Mouse (Mus musculus) heart, postnatal 36 days (tissue): ENCODE measurements at regions not wholly inside any gene's neighbourhood (a gene's known extent, or its start where the extent isn't known, plus 50 kb on each side); places are given as distances from the start of the nearest gene placed in this dataset.

Experiments used
- DNase-seq, 2 experiments: peaks; one replicate each; pipeline ENCODE4 v3.0.0; 2021 to 2022
- intact Hi-C: fragments of 180-260 bp; cut with DNase I; formaldehyde crosslinking; loops from one replicate; pipeline ENCODE4 v1.15.1; 2025

- DNase-seq = no peak
- intact Hi-C loops = no loop called here
Observed at GRCm38 (mm10) chr14:72854226-72854625, 144.4 kb upstream of the Fndc3a start.

DNA sequence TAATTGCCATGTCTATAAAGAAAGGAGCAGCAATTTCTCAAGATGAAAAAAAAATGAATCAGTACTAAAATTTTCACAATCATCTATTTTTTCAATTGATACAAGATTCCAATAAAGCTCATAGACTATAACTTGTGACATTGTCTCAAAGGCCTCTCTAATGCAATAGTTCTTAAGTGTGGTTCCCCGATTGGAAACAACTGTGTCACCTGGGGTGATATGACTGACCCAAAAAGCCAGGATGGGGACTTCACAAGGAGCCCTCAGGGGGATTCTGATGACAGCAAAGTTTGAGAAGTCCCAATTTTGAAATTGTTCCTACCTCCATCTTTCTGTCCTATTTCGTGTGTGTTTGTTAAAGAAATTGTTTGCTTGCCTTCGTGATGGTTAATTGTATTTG is 143.3 kb upstream of the Fndc3a start:
- DNase-seq = no peak
- intact Hi-C loops = no loop called here

- no peak for DNase-seq
- intact Hi-C loops = no loop called here
Observed at GRCm38 (mm10) chr14:72850884-72851283, 141.1 kb upstream of the Fndc3a start.

DNA sequence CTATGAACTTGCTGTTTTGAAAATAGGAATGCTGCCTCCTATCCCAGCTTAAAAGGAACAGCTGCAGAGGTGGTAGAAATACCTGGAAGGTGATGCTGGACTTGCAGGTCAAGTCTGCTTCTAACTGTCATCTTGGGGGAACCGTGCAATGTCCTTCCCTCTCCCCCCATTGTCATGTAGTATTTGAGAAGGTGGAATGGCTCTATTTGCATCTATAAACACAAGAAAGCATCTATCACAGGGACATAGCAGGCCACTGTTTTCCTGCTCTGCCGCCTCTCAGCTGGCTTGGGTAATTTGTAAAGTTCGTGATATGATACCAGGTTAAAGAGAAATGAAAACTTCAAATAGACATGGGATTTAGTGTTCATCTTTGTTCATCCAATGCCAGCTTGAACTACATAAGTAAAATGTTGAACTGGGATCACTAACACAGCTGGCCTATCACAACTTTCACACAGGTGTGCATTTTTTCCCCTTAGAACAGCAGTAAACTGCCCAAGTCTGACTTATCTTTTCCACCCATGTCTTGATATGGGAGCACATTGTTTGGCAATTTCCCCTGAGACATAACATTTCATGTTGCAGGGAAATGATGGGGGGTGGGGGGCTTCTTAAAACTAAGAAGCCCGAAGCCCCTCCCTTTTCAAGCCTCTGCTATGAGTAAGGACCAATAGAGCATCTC is 138.6 kb upstream of the Fndc3a start:
- intact Hi-C loops = no loop called here

DNA sequence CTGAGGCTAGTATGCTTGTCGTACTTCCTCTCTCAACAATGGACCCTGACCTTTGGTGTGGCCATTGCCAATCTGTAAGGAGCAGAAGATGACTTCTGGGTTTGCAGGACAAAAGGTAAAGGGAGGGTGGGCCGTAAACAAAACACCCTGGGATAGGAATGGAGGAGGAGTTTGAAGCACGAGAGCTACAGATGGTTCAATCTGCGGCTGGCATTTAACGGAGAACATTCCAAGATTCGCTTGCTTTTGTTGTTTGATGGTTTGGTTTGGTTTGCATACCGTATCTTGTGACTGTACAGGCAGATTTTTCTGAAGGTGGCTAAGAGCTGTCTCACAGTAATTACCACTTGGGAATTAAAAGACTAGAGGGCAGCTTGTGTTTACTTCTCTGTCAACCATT is 137.7 kb upstream of the Fndc3a start:
- intact Hi-C loops = no loop called here
- DNase-seq = no peak

More for the DNA sequence above, 138.6 kb upstream of the Fndc3a start:
- DNase-seq = no peak

DNA sequence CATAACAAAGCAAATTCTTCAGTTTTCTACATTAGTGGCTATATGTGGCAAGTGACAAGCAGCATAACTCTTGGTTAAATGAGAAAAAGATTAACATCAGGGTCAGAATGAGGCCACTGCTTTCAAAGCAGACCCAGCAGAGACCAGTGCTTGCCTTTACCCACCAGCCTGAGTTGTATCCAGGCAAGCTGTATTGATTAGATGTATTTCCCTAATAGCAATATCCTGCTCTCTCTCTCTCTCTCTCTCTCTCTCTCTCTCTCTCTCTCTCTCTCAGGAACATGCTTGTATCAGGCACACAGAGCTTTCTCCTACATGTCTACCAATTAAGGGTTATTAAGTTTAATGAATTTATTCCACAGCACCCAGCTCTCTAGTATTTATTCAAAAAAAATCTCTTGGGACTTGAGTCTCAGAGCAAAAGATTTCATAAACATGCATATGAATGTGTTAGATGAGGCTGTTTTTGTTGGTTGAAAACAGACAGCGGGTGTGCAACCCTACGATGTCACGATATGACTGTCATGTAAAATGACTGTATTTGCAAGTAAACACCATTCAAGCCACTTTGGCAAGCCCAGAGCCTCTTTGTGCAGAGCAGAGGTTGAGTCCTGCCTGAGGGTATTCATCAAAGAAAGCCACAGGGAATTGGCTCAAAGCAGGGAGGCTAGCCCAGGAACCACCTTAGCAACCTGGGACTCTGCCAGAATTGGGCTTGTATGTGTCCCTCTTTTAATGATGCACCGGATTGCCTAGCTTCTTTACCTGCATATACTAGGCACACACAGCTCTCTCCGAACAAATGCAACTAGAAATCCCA is 136.0 kb upstream of the Fndc3a start:
- no peak for DNase-seq
- intact Hi-C loops = no loop called here

GRCm38 (mm10) chr14:72844753-72845369 is 135.1 kb upstream of the Fndc3a start:
- DNase-seq = no peak
- intact Hi-C loops = no loop called here

DNA sequence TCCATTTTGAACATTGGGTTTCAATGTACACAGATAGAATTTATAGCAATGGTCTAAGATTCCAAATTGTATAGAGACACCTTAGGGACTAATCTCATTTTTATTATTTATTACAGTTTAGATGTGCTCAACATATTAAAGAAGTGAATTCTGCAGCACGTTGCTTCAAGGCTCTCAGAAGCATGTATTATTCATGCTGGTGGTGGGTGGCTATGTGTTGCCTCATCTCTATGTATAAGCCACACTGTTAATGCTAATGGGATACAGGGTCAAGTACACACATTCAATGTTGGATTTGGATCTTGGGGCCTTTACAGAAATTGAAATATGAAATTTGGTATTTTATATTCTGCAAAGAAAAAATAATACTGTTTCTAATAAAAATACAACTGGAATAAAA is 131.9 kb upstream of the Fndc3a start:
- DNase-seq = no peak
- intact Hi-C loops = no loop called here

DNA sequence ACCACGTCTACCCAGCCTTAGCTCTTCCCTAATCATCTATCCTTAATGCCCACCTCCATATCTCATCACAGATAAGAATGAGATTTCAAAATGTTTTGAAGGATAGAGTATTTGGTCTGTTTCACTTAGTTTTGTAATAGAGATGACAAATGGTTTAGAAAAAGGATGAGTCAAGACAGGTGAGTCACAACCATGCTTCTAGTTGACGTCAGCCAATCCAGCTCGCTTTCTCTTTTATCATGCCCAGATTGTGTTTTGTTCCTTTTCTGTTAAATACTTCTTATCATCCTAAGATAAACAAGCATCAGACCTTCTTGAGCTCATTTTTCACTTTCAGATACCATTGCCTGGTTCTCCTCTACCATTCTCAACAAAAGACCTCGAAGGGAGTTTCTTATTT is 125.4 kb upstream of the Fndc3a start:
- no peak for DNase-seq
- intact Hi-C loops = no loop called here

GRCm38 (mm10) chr14:72829261-72829660 is 119.5 kb upstream of the Fndc3a start:
- intact Hi-C loops = no loop called here
- DNase-seq = no peak

DNA sequence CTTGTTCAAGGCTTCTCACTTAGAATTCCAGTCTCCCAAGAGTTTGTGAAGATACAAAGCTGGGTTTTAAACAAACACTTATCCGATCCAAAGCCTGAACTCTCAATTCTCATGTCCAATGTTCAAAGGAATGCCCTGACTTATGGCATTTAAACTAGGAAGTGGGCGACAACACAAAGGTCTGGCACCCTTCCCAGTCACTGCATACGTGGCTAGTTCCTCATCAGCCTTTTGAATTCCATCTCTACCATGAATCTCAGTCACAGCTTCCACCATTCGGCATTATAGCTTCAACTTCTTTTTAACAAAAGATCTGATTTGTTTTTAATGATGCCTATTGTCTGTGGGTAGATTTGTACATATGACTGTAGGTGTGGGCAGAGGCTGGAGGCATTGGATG is 115.7 kb upstream of the Fndc3a start:
- no peak for DNase-seq
- intact Hi-C loops = no loop called here

DNA sequence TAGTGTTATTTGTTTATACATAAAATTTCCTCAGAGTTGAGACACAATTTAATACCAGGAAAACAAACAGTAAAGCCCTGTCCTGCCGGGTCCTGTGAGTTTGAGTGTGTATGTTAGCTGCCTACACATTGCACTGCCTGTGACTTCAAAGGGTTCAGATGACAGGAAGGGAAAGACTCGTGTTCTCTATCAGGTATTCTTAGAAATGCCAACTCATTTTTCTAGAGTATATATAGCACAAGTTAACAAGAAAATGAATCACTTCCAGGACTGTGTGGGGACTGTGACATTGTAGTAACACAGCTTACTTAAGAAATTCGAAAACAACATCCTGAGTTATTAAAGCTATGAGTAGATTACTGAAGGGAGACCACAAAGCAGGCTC is 112.4 kb upstream of the Fndc3a start:
- DNase-seq = no peak
- intact Hi-C loops = no loop called here

DNA sequence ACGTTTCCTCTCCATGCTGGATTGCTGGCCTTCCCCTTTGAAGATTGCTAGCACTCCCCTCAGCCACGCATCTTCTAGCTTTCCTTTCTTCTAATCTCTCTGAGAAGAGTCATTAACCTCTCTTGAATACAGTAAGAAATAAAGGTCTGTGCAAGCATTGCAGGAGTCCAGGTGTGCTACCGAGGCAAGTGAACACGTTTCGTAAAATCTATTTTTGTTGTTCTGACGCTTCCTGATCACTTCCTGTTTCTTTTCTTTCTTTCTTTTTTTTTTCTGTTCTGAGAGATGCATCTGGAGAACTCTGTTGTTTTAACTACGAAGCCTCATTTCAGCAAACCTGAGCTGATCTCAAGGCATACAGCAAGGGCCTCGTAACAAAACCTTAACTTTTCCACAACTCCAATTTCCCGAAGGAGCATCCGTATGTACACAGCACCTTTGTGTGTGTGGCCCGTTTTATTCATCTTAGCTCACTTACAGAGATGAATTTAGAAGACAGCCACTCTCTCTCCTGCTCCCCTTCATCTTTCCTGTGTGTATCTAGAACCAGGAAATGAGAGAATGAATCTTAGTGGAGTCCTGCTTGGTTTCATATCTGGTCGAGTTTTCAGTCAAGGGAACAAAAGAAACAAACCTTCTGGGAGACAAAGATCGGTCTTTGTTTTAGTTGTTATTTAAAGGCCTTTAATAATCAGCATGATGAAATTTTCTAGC is 111.9 kb upstream of the Fndc3a start:
- intact Hi-C loops = no loop called here

DNA sequence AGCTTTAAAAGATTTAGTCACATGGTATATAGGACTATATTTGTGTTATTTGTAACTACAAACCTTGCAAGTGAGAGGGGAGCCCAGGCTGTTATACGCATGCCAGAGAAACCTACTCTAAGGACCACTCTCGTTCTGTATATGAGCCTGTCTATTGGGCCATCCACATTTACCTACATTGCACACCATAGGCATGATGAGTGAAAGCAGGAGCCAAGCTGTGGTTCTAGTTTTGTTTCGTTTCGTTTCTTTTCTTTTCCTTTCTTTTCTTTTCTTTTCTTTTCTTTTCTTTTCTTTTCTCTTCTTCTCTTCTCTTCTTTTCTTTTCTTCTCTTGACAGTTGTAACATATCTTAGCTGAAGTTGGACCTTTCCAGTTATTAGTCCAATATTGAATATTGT is 109.2 kb upstream of the Fndc3a start:
- intact Hi-C loops = no loop called here
- no peak for DNase-seq

More for the DNA sequence above, 111.9 kb upstream of the Fndc3a start:
- DNase-seq = no peak

- intact Hi-C loops = no loop called here
Observed at GRCm38 (mm10) chr14:72817764-72818163, 108.0 kb upstream of the Fndc3a start.

DNA sequence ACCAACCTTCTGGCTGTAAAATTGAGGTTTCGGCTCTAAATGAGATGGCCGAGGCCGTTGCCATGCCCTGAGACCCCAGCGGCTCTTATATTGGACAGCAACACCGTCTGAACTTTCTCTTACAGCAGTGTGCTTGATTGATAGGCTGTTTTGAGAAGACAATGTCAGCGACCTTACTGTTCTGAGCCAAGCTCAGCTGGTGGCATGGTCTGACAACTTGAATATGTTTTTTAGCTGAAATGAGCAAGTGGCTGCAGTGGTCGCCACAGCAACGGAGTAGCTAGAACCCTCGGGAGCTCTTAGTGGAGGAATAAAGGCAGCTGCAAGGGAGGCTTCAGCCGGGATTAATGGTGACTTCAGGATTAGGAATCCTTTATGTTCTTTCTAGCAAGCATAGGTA is 107.0 kb upstream of the Fndc3a start:
- no peak for DNase-seq
- intact Hi-C loops = no loop called here

More at GRCm38 (mm10) chr14:72817764-72818163, 108.0 kb upstream of the Fndc3a start:
- DNase-seq = no peak

DNA sequence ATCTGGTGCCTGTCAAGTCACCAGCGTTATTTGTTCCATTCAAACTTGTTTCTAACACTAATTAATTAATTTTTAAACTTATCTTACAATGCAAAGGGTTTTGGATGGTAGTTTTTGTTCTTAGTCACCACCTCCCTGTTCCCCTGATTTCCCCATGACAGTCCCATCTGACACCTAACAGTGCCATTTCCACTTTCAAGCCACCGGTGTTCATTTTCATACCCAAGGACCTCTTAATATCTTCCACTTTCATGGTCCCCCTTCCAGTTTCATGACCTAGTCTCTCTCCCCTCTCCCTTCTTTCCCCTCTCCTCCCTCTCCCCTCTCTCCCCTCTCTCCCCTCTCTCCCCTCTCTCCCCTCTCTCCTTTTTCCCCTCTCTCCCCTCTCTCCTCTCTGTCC is 99.3 kb upstream of the Fndc3a start:
- intact Hi-C loops = no loop called here
- DNase-seq = no peak

- DNase-seq = no peak
- intact Hi-C loops = no loop called here
Observed at GRCm38 (mm10) chr14:72807947-72808346, 98.1 kb upstream of the Fndc3a start.

DNA sequence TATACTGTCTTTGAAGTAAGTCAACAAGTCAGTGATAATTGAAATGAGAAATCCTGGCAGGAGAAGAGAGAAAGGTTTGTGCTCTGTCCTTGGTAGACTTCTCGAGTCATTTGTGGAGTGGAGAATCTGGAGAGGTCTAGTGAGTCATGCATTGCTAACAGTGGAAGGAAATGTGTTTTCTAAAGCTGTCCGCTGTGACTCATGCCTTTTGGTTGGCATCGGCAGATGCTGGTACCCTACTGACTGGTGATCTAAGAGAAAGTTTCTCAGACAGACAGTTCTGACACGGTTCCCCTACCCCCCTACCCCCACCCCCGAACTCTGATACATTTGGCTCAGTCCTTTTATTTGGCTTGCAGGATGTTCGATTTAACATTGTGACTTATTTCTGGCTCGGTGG is 97.5 kb upstream of the Fndc3a start:
- DNase-seq = no peak
- intact Hi-C loops = no loop called here

DNA sequence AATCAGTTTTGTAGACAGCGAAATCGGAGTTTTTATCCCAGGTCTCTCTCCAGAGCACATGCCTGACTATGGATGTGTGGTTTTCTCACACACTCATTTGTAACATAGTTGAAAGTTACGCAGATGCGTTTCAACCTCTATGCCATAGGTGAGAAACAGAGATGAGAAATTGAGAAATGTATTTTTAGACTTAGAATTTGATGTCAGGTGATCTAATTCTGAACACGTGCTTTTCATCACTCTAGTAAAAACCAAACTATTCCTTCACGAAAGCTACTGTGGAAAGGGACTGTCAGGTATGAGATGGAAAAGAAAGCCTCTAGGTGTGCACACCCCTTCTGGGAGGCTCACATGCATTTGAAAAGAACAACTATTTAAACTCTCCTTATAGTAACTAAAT is 96.8 kb upstream of the Fndc3a start:
- intact Hi-C loops = no loop called here
- no peak for DNase-seq

DNA sequence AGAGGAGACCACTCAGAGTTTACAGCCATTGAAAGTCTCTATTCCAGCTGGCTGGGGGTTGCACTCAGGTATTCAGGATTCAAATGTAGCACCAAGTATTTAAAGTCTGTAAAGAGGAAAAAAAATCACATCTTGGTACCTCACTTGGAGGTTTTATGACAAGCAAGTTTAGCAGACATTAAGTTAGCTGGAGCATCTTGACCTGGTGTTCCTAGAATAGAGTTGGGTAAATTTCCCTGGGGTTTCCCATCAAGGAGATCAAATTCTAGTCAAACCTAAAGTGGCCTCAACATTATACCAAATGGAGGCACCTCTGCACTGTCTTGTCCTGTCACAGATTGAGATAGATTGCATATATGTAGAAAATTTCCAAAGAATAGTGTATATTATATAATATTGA is 93.8 kb upstream of the Fndc3a start:
- intact Hi-C loops = no loop called here
- DNase-seq = no peak
